Mouse (Mus musculus) B cell, adult 2 months (primary cell): ENCODE measurements around the gene Nsun4.

Experiments
- DNase-seq, 2 experiments: peaks; one replicate each; pipeline ENCODE4 v3.0.0; 2022

Gene Nsun4

GRCm38 (mm10) chr4:116046604-116047003 is 7.1 kb downstream of the Nsun4 start:
- no peak for DNase-seq

GRCm38 (mm10) chr4:116042186-116042585 is 11.5 kb downstream of the Nsun4 start:
- peak in 1 of 2 experiments; percentile 9 for DNase-seq

GRCm38 (mm10) chr4:116040466-116040865 is 13.2 kb downstream of the Nsun4 start:
- DNase-seq, result no peak

DNA sequence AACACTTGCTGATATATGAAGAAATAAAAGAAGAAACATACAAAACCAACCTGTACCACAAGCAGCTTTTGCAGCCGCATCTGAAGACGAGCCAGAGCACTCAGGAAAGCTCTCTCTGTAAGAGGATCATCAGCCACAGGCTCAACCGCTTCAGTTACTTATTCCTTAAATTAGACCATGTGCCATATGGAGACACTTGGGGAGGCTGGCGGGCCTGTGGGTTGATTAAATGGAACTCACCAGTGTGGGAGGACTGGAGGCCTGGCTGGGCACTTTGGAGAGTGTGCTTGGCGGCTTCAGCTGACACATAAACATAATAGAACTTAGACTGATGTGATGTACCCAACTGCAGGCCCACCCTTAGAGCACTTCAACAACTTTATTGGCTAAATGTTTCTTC is 20.3 kb downstream of the Nsun4 start:
- no peak for DNase-seq

GRCm38 (mm10) chr4:116032906-116033305 is 20.8 kb downstream of the Nsun4 start:
- no peak for DNase-seq

DNA sequence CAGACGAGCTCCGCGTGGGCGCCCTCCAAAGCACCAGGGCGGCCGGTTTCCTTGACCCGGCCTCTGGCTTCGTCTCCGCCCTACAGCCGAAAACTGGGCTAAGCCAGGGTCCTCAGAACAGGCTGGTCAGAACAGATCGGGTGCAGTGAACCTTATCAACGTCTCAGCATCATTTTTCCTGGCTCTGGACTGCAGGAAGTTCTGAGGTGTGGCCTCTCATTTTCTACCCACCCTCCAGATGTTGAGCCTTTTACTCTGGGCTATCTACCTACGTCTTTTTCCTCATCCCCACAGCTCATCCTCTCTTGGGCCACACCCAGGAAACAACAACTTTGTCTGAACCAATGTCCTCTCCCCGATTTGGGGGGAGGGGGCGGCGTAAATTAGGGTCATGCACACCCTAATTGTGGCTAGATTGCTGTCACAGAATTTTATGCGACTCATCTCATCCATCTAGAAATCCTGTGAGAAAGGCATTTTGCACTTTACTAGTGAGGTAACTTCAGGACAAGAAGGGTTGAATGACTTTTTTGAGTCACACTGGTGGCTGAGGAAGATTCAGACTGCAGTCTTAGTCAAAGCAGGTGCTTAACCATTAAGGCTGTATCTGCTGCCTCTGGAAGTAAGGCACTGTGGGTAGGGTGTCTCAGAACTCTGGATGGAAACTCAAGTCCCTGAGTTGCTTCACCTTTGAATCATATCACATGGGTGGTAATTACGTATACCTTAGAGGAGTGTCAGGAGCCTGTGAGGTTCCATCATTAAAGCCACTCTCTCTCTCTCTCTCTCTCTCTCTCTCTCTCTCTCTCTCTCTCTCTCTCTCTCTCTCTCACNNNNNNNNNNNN is 35.6 kb downstream of the Nsun4 start, which contains the start of gene Faah:
TSS of gene Faah (minus strand) at position 25 of the 845 bp plus-strand sequence.
- no peak for DNase-seq

DNA sequence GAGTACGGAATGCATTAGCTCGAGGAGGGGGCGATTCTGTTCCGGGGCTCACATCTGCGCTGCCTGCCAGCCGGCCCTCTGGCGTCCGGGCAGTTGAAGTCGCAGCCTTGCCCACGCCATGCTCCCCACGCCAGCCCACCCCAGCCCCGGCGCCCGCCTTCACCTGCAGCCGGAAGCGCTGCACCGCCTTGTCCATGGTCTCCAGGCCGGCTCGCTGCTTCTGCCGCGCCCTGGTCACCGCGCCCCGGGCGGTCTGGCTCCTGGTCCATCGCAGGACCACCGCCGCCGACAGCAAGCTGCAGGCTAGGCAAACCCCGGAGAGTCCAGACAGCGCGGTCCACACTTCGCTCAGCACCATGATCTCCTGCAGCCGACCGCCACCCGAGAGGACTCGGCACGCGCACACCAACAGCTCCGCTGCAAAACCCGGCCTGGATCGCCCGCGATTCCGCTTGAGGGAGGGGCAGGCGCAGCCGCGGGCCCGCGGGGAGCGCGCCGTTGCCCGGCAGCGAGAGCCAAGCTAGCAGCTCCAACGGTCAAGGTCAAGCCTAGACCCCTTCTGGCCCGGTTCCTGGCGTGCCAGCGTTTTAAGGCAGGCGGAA is 36.3 kb downstream of the Nsun4 start:
- peak; percentile 56 to 61 for DNase-seq

DNA sequence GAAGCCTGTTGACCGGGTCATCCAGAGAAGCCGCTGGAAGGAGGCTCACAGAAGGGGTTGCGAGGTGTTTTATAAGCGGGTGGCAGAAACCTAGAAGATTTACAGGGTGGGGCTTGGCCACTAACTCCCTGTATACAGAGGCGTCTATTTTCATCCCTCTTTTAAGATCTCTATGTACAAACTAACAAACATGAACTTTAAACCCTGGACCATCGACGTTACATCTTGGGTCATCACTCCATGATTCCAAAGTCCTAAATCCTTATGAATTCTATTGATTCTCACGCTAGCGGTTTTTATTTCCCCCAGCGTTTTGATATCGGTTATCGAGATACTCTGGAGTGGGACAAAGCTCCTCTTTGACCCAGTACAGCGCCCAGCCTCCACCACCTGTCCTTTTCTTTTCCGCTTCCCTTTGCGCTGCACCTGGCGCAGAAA is 36.8 kb downstream of the Nsun4 start:
- DNase-seq, result no peak

DNA sequence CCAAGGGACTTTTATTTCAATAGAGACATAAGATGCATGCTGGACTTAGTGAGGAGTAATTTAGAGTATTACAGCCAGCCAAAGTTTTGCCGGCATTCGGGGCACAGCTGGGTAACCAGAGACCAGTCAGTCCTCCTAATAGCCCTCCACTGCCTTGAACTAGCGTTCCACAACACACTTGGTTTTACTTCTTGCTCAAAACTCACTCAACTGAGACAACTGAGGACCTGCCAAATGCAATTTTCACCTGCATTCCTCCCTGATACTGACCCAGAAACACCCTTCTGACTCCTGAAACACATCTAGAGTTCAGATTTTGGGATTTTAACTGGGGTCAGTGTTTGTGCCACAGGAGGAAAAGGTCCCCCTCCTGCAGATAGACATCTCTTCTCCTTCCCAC is 37.3 kb downstream of the Nsun4 start:
- peak in 1 of 2 experiments; percentile 14 for DNase-seq

DNA sequence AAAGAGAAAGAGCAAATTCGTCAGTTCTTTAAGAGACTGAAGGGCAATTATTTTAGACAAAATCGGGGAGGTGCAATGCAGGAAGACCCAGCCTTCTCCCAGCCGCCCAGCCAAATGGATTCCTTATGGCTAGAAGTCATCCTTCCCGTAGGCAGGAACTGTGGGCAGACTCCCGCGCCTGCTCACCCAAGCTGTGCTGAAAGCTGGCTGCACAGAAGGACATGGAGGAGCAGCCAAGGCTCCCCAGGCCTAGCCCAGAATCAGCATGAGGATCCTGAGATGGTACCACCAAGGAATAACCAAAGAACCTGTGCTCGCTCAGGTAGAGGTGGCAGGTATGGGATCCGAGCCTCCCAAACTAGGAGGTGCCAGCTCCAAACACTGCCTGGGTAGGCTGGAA is 37.7 kb downstream of the Nsun4 start:
- DNase-seq, result peak in 1 of 2 experiments; percentile 9

- DNase-seq, result peak in 1 of 2 experiments; percentile 15
Observed at GRCm38 (mm10) chr4:116015502-116015901, 38.2 kb downstream of the Nsun4 start.

GRCm38 (mm10) chr4:116010186-116010585 is 43.5 kb downstream of the Nsun4 start:
- DNase-seq, result peak in 1 of 2 experiments; percentile 8

DNA sequence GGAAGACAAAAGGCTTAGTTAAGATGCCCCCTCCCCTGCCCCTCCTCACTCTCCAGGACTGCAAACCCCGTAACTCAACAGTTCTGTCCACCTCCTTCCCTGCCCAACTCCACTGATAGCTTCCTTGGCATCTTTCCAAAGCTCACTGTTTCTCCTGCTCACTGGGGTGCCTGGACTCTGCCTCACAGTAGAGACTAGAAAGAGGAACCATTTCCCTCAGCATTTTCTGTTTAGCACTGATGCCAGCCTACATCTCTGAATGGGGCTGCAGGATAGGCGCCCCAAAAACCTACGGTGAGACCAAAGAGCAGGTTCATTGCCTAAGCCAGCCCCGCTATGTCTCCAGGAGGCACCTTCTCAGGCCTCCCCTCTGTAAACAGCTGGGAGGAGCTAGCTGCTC is 52.5 kb downstream of the Nsun4 start:
- no peak for DNase-seq

- no peak for DNase-seq
Observed at GRCm38 (mm10) chr4:116000671-116001070, 53.0 kb downstream of the Nsun4 start.

- no peak for DNase-seq
Observed at GRCm38 (mm10) chr4:115996729-115997128, 56.9 kb downstream of the Nsun4 start.

DNA sequence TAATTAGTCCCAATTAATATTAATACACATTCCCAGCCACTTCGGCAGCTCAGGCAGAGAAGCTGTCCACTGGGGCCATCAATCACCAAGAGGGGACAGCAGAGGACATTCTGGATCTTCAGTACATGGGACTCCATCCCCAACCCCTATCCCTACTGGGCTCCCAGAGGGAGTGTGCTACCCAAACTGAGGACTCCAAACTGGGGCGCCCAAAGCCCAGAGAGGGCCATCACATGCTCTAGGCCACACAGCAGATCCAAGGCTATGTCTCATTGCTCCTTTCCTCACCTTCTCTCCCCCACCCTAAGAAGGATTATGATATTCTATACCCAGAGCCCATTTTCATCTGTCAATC is 58.3 kb downstream of the Nsun4 start:
- DNase-seq, result no peak

GRCm38 (mm10) chr4:115994662-115995375 is 58.9 kb downstream of the Nsun4 start:
- no peak for DNase-seq

DNA sequence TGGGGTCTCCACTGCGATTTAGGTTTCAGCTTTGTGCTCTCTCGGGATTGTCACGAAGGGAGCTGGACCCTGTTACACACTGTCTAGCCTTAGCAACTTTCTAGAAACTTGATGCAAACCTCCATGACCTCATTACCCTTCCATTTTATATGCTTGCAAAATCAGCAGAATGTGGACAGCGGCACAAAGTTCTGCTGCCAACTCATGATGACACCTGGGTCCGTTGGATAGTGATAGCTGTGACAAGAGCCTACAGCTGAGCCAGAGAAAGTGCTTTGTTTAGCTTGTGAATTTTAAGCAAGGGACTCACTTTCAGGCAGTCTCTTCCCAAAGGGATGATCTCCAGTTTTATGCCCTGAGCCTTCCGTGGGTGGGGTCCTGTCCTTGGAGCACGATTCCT is 64.3 kb downstream of the Nsun4 start:
- no peak for DNase-seq

DNA sequence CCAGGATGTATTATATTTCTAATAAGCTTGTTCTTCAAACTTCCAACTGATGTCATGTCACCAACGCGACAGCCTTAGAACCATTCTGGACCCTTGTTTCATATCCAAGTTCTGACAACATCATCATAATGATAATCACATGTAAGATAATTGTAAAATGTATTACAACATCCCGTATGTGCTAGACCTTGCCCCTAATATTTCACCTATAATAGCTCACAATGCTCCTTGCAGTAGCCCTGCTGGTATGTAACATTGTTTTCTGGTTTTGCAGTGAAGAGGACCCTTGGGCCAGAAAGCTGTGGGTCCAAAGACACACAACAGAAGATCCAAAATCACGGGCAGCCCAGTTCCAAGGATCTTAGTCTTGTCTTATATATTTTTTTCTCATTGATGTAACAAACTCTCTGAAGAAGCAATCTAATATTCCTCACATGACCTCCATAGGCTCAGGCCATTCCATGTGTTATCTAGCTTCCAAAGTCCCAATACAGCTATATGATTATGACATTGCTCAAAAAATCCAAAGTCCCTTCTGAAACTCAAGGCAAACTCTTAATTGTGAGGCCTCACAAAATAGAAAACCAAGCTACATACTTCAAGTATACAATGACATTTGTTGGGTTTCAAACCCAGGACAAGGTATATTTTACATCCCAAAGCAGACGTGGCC is 65.7 kb downstream of the Nsun4 start:
- no peak for DNase-seq

DNA sequence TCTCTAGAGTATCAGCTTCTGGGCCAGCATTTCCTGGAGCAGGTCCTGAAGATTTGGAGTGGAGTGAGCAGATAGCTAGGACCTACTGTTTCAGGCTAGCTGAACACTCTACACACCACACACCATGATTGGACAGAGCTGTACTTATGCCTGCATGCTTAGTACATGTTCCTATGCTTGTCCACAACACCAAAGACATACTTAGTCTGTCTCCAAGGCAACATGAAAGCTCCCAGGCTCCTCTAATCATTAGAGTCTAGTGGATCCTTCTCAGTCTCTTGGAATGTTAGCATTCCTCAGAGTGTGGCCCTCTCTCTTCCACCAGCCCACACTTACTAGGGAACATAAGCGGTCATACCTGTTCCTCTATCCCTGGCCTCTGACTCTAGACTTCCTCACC is 66.2 kb downstream of the Nsun4 start:
- no peak for DNase-seq

DNA sequence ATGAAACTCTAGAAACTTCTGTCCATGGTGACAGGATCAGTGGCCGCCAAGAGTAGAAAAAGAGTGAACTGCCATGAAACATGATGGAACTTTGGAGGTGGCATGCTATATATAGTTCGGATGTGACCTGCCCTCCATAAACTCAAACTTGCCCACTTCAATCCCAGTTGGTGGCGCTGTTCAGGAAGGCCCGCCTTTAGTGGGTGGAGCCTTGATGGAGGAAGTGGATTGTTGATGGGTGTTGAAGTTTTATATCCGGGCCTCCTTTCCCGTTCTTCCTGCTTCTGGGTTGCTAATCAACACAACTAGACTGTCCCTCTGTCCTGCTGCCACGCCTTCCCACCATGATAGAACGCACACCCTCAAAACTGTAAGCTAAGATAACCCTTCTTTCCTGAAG is 68.7 kb downstream of the Nsun4 start:
- DNase-seq, result peak in 1 of 2 experiments; percentile 11

- peak; percentile 84 to 86 for DNase-seq
Observed at GRCm38 (mm10) chr4:115984111-115984510, 69.6 kb downstream of the Nsun4 start.
